8 mouse cellular contexts compared by ENCODE assay signal in genomic region chr3:115715900-115716515, GRCm38 (mm10). TPM values are rescaled to one million over a fixed set of nuclear protein-coding genes. Genes with fewer than 3 reads are reported as not detected.
DNase-seq lines count a peak whose midpoint lies in the region; ATAC-seq and TF ChIP-seq lines count a peak whose summit lies in the region.

No protein-coding gene starts in this region.

- peak overlapping the region; percentile 78 for H3K4me3 ChIP-seq in heart, adult 2 months

- peak overlapping the region; percentile 92 for H3K9ac ChIP-seq in heart, adult 2 months (ENCODE audit: low read depth, low read length)

- no peaks in the 10 kb centered on the region for H3K27me3 ChIP-seq in heart, adult 2 months (ENCODE audit: control insufficient read depth, insufficient read depth, low read length)

- intact Hi-C loops in heart, adult 2 months (cut with DNase I): loop anchor here (2.0 kb wide), 1 partner anchor 173 kb away; no protein-coding TSS in a partner anchor
- intact Hi-C loops in heart, postnatal 10 days (cut with DNase I): no loop called here

- no peaks in the 10 kb centered on the region for H3K36me3 ChIP-seq in heart, adult 2 months (ENCODE audit: control insufficient read depth, insufficient read depth, low read length)

- ATAC-seq in hematopoietic stem cell, adult 5-6 weeks (replicated peaks in 1 of 2; ENCODE audit: insufficient read depth in 1 of 2, low FRiP score in 2 of 2, low TSS enrichment in 1 of 2, low read depth in 1 of 2, poor library complexity in 2 of 2, severe bottlenecking in 2 of 2): peak; percentile 20 to 22; a peak in 3 of 4 replicates
- ATAC-seq in megakaryocyte progenitor cell, adult 5-6 weeks (replicated peaks; ENCODE audit: poor library complexity): peak; percentile 54

- H3K27ac ChIP-seq in heart, adult 2 months: peak overlapping the region; percentile 94

- H3K79me2 ChIP-seq in heart, adult 2 months (replicated peaks; ENCODE audit: control insufficient read depth, insufficient read depth, low read length): no peaks in the 10 kb centered on the region; the same call in 1 of the 2 replicates

- no peaks in the 10 kb centered on the region for H3K4me1 ChIP-seq in heart, adult 2 months (ENCODE audit: control insufficient read depth, insufficient read depth, low read length)

- 72% methylated on average over 3 of the region's 3 CpGs for WGBS in heart, adult 2 months

- no peak for TF ChIP-seq EP300 in heart, adult 2 months (IDR thresholded peaks at IDR 0.05; ENCODE audit: insufficient read depth, low read depth, low read length)

- no peak for TF ChIP-seq CTCF in heart, adult 2 months (IDR thresholded peaks at IDR 0.05)

- 0 out of 2 replicates have a peak, but pooled peaks have one; percentile 28 for TF ChIP-seq POLR2A in heart, adult 2 months (IDR thresholded peaks at IDR 0.05; ENCODE audit: insufficient read depth, low read depth, low read length)

- no peak for DNase-seq in heart, adult 2 months
- no peak for DNase-seq in heart, postnatal 10 days
- DNase-seq in T-cell, adult 2 months (ENCODE audit: low spot score): peak; percentile 53
- no peak for DNase-seq in layer of hippocampus, postnatal 36 days
- DNase-seq in Muller cell, postnatal 12 days (ENCODE audit: inconsistent ontology term): no peak
- no peak for DNase-seq in urinary bladder, adult 2 months (ENCODE audit: low spot score)

RNA-seq across cellular contexts. Expression of gene S1pr1, which starts 1.1 kb away (rescaled TPM):
- total RNA-seq in heart, adult 2 months (2021): 10 to 100 TPM; 53.8 to 72.1 TPM
- 67.0 and 90.6 TPM in 2 replicates for polyA plus RNA-seq in heart, adult 2 months (2012; rRNA removed)
- 10 to 100 TPM; 74.8 to 95.8 TPM for total RNA-seq in heart, postnatal 10 days (2021)
- 16.4 and 22.3 TPM in 2 replicates for total RNA-seq in hematopoietic stem cell, adult 5-6 weeks (2017)
- 0.98 and 2.7 TPM in 2 replicates for total RNA-seq in megakaryocyte progenitor cell, adult 5-6 weeks (2015)
- 0.17 and 1.3 TPM in 2 replicates for total RNA-seq in megakaryocyte progenitor cell, adult 5-6 weeks (2017)
- 100 to 1,000 TPM in 1 of 2 experiments, 10 to 100 TPM in 1; 97.0 to 108 TPM for total RNA-seq in layer of hippocampus, postnatal 36 days (2021)
- 17.0 and 18.3 TPM in 2 replicates for polyA plus RNA-seq in urinary bladder, adult 2 months (2012; rRNA removed)
